Mouse (Mus musculus): ENCODE data around the gene Spaca4. TPM values are rescaled to one million over a fixed set of nuclear protein-coding genes. Genes with fewer than 3 reads are reported as not detected.

Gene Spaca4
- polyA plus RNA-seq (2012; rRNA removed) (not detected in 2 replicates), polyA plus RNA-seq (2014; fragmentation: Nextera tagmentation; extraction: Ambion mirVana) (not detected in 2 replicates)

- Histone ChIP-seq H3K4me3 (ENCODE audit: insufficient read depth in 1 of 2, low read depth in 2 of 2, low read length in 2 of 2) (no peak within 1 kb of the TSS), H3K9me3 (ENCODE audit: control insufficient read depth, low read length) (no peaks in the 10 kb centered on the region), H3K4me1 (replicated peaks; ENCODE audit: control insufficient read depth in 2 of 2, insufficient read depth in 2 of 2, low read length in 1 of 2) (no peaks in the 10 kb centered on the region), H3K9ac (replicated peaks) (no peak within 1 kb of the TSS), H3K4me2 (ENCODE audit: low read depth) (no peak within 1 kb of the TSS), H3K27ac (no peak within 1 kb of the TSS), H3K36me3 (replicated peaks; ENCODE audit: control insufficient read depth, insufficient read depth, low read depth) (peaks cover 24% of the 10 kb centered on the region), H3K27me3 (ENCODE audit: control insufficient read depth, insufficient read depth, low read length) (no peaks in the 10 kb centered on the region)
- TF ChIP-seq EP300 (IDR thresholded peaks at IDR 0.05; ENCODE audit: low read depth): no peak
- TF ChIP-seq CTCF (IDR thresholded peaks at IDR 0.05; ENCODE audit: low read depth): no peak
- no peak for DNase-seq (ENCODE audit: low read depth in 3 of 3, low spot score in 3 of 3)
- 80% methylated on average over 11 of the region's 11 CpGs for WGBS (ENCODE audit: insufficient replicate concordance)
- ATAC-seq (ENCODE audit: insufficient read depth): no peak
These were observed at the start of gene Spaca4 for GRCm38 (mm10) chr7:45725713-45726112. Gene Spaca4, minus strand, starts transcription at chr7:45725813.

- TF ChIP-seq EP300 (IDR thresholded peaks at IDR 0.05; ENCODE audit: low read depth) (no peak), CTCF (IDR thresholded peaks at IDR 0.05; ENCODE audit: low read depth) (no peak)
- no peak overlapping the region for H3K9ac ChIP-seq (replicated peaks)
- H3K27ac ChIP-seq: no peak overlapping the region
- H3K4me2 ChIP-seq (ENCODE audit: low read depth): no peak overlapping the region
- no peaks in the 10 kb centered on the region for H3K4me1 ChIP-seq (replicated peaks; ENCODE audit: control insufficient read depth in 2 of 2, insufficient read depth in 2 of 2, low read length in 1 of 2)
- WGBS (ENCODE audit: insufficient replicate concordance): 48% methylated on average over 7 of the region's 7 CpGs
- H3K36me3 ChIP-seq (replicated peaks; ENCODE audit: control insufficient read depth, insufficient read depth, low read depth): no peaks in the 10 kb centered on the region
- H3K27me3 ChIP-seq (ENCODE audit: control insufficient read depth, insufficient read depth, low read length): no peaks in the 10 kb centered on the region; the same call in none of the 2 replicates
- ATAC-seq (ENCODE audit: insufficient read depth) (no peak), DNase-seq (ENCODE audit: low read depth in 3 of 3, low spot score in 3 of 3) (no peak)
- H3K4me3 ChIP-seq (ENCODE audit: insufficient read depth in 1 of 2, low read depth in 2 of 2, low read length in 2 of 2): no peak overlapping the region
- no peaks in the 10 kb centered on the region for H3K9me3 ChIP-seq (ENCODE audit: control insufficient read depth, low read length)
These were observed 49.6 kb upstream of the Spaca4 start for GRCm38 (mm10) chr7:45775237-45775636.

- Histone ChIP-seq H3K36me3 (replicated peaks; ENCODE audit: control insufficient read depth, insufficient read depth, low read depth) (no peaks in the 10 kb centered on the region), H3K27ac (no peak overlapping the region), H3K4me1 (replicated peaks; ENCODE audit: control insufficient read depth in 2 of 2, insufficient read depth in 2 of 2, low read length in 1 of 2) (no peaks in the 10 kb centered on the region), H3K4me2 (ENCODE audit: low read depth) (no peak overlapping the region), H3K27me3 (ENCODE audit: control insufficient read depth, insufficient read depth, low read length) (no peaks in the 10 kb centered on the region; the same call in 1 of the 2 replicates), H3K4me3 (ENCODE audit: insufficient read depth in 1 of 2, low read depth in 2 of 2, low read length in 2 of 2) (no peak overlapping the region), H3K9me3 (ENCODE audit: control insufficient read depth, low read length) (no peaks in the 10 kb centered on the region), H3K9ac (replicated peaks) (no peak overlapping the region)
- TF ChIP-seq EP300 (IDR thresholded peaks at IDR 0.05; ENCODE audit: low read depth): no peak
- TF ChIP-seq CTCF (IDR thresholded peaks at IDR 0.05; ENCODE audit: low read depth): no peak
- WGBS (ENCODE audit: insufficient replicate concordance): 49% methylated on average over 4 of the region's 4 CpGs
- ATAC-seq (ENCODE audit: insufficient read depth) (no peak), DNase-seq (ENCODE audit: low read depth in 3 of 3, low spot score in 3 of 3) (no peak)
These were observed 45.5 kb upstream of the Spaca4 start for GRCm38 (mm10) chr7:45771101-45771500.

- DNase-seq (ENCODE audit: low read depth in 3 of 3, low spot score in 3 of 3): no peak
- ATAC-seq (ENCODE audit: insufficient read depth): no peak
- H3K9me3 ChIP-seq (ENCODE audit: control insufficient read depth, low read length): no peaks in the 10 kb centered on the region
- no peak overlapping the region for H3K4me3 ChIP-seq (ENCODE audit: insufficient read depth in 1 of 2, low read depth in 2 of 2, low read length in 2 of 2)
- no peaks in the 10 kb centered on the region; the same call in 1 of the 2 replicates for H3K27me3 ChIP-seq (ENCODE audit: control insufficient read depth, insufficient read depth, low read length)
- H3K9ac ChIP-seq (replicated peaks): no peak overlapping the region
- H3K4me2 ChIP-seq (ENCODE audit: low read depth): no peak overlapping the region
- no peak overlapping the region for H3K27ac ChIP-seq
- H3K4me1 ChIP-seq (replicated peaks; ENCODE audit: control insufficient read depth in 2 of 2, insufficient read depth in 2 of 2, low read length in 1 of 2): no peaks in the 10 kb centered on the region
- H3K36me3 ChIP-seq (replicated peaks; ENCODE audit: control insufficient read depth, insufficient read depth, low read depth): no peaks in the 10 kb centered on the region
- 48% methylated on average over 8 of the region's 8 CpGs for WGBS (ENCODE audit: insufficient replicate concordance)
- TF ChIP-seq CTCF (IDR thresholded peaks at IDR 0.05; ENCODE audit: low read depth) (no peak), EP300 (IDR thresholded peaks at IDR 0.05; ENCODE audit: low read depth) (no peak)
These were observed 44.9 kb upstream of the Spaca4 start for GRCm38 (mm10) chr7:45770427-45771082.

GRCm38 (mm10) chr7:45767500-45767899 is 41.9 kb upstream of the Spaca4 start:
- H3K36me3 ChIP-seq (replicated peaks; ENCODE audit: control insufficient read depth, insufficient read depth, low read depth): no peaks in the 10 kb centered on the region

More at GRCm38 (mm10) chr7:45767500-45767899, 41.9 kb upstream of the Spaca4 start:
- no peaks in the 10 kb centered on the region for H3K27me3 ChIP-seq (ENCODE audit: control insufficient read depth, insufficient read depth, low read length)
- no peak overlapping the region for H3K4me2 ChIP-seq (ENCODE audit: low read depth)
- ATAC-seq (ENCODE audit: insufficient read depth): no peak
- H3K9ac ChIP-seq (replicated peaks): no peak overlapping the region
- H3K4me1 ChIP-seq (replicated peaks; ENCODE audit: control insufficient read depth in 2 of 2, insufficient read depth in 2 of 2, low read length in 1 of 2): no peaks in the 10 kb centered on the region
- 69% methylated on average over 6 of the region's 6 CpGs for WGBS (ENCODE audit: insufficient replicate concordance)
- DNase-seq (ENCODE audit: low read depth in 3 of 3, low spot score in 3 of 3): no peak
- H3K4me3 ChIP-seq (ENCODE audit: insufficient read depth in 1 of 2, low read depth in 2 of 2, low read length in 2 of 2): no peak overlapping the region
- TF ChIP-seq EP300 (IDR thresholded peaks at IDR 0.05; ENCODE audit: low read depth) (no peak), CTCF (IDR thresholded peaks at IDR 0.05; ENCODE audit: low read depth) (peak; percentile 22; the same call in 1 of the 2 replicates)
- H3K27ac ChIP-seq: no peak overlapping the region
- H3K9me3 ChIP-seq (ENCODE audit: control insufficient read depth, low read length): no peaks in the 10 kb centered on the region
